Mouse (Mus musculus) stomach, embryonic 16.5 days (tissue): Measurements from ENCODE around the gene Shisa5. TPM values are rescaled to one million over a fixed set of nuclear protein-coding genes. Genes with fewer than 3 reads are reported as not detected.

Experiments
- ATAC-seq: fragments of 200-750 bp; cut with Nextera tagmentation; 2 replicates; pipeline ENCODE4 v1.8.0; 2017; ENCODE audit warnings: moderate number of reproducible peaks, moderate TSS enrichment; ENCODE audit not compliant: insufficient read depth, low FRiP score
- H3K27ac ChIP-seq: fragments of 300-500 bp; sonication (generic); 2 replicates; pipeline ENCODE4 v1.5.1; 2014; ENCODE audit warnings: low read length
- H3K27me3 ChIP-seq: fragments of 300-500 bp; sonication (generic); 2 replicates; pipeline ENCODE4 v1.6.1; 2014; ENCODE audit warnings: low read length, control low read depth, mixed read lengths; ENCODE audit not compliant: control insufficient read depth, insufficient read depth
- H3K36me3 ChIP-seq: fragments of 300-500 bp; sonication (generic); 2 replicates; pipeline ENCODE4 v1.6.1; 2014; ENCODE audit warnings: low read length; ENCODE audit not compliant: control insufficient read depth, insufficient read depth
- H3K4me1 ChIP-seq: fragments of 300-500 bp; sonication (generic); 2 replicates; pipeline ENCODE4 v1.6.1; 2014; ENCODE audit warnings: low read length, control low read depth, mixed read lengths; ENCODE audit not compliant: control insufficient read depth, insufficient read depth
- H3K4me2 ChIP-seq: fragments of 300-500 bp; sonication (generic); 2 replicates; pipeline ENCODE4 v1.6.1; 2014; ENCODE audit warnings: low read depth, low read length, mixed read lengths
- H3K4me3 ChIP-seq: fragments of 300-500 bp; sonication (generic); replicated peaks from 2 replicates; pipeline ENCODE4 v1.5.1; 2014; ENCODE audit warnings: mild to moderate bottlenecking, low read length
- H3K9ac ChIP-seq: fragments of 300-500 bp; sonication (generic); 2 replicates; pipeline ENCODE4 v1.6.1; 2014; ENCODE audit warnings: low read length
- H3K9me3 ChIP-seq: fragments of 300-500 bp; sonication (generic); replicated peaks from 2 replicates; pipeline ENCODE4 v1.6.1; 2016; ENCODE audit warnings: low read length, control low read depth; ENCODE audit not compliant: control insufficient read depth
- WGBS: fragments of 180-500 bp; shearing (Covaris S2); extraction: QIAGEN DNeasy Blood & Tissue Kit; methylation state at CpG from one replicate; pipeline ENCODE4 v1.1.7; 2014; 5-methylcytosine and 5-hydroxymethylcytosine counted together
- polyA plus RNA-seq: library from polyadenylated mRNA; unstranded; fragments of >200 nt; fragmentation: Nextera tagmentation; extraction: Ambion mirVana; gene quantifications from 2 replicates; pipeline ENCODE4 v1.2.1, GENCODE M21; 2015

Shisa5 gene
- polyA plus RNA-seq, 1 experiment from 2014 or later, result 132 TPM

- Histone ChIP-seq H3K9ac (peak overlapping the region; percentile 95; the same call in 1 of the 2 replicates), H3K4me1 (peaks cover 46% of the 10 kb centered on the region), H3K27me3 (no peaks in the 10 kb centered on the region), H3K4me3 (peak overlapping the region; percentile 77; the same call in 1 of the 2 replicates), H3K36me3 (no peaks in the 10 kb centered on the region), H3K9me3 (no peaks in the 10 kb centered on the region), H3K4me2 (peak overlapping the region; percentile 79), H3K27ac (peak overlapping the region; percentile 99; the same call in 1 of the 2 replicates)
- ATAC-seq, result no peak
- 72% methylated on average over 8 of the region's 8 CpGs for whole genome bisulfite sequencing
These were observed 60.0 kb downstream of the Shisa5 start for GRCm38 (mm10) chr9:109098366-109098765.

- H3K27ac ChIP-seq, result peak overlapping the region; percentile 99; the same call in 1 of the 2 replicates
- 0 out of 2 replicates have a peak overlapping the region, but pooled peaks have one; percentile 5 for H3K4me3 ChIP-seq
- peaks cover 42% of the 10 kb centered on the region for H3K4me1 ChIP-seq
- no peaks in the 10 kb centered on the region for H3K36me3 ChIP-seq
- WGBS, result 20% methylated on average over 5 of the region's 6 CpGs
- peak overlapping the region; percentile 79; the same call in 1 of the 2 replicates for H3K4me2 ChIP-seq
- ATAC-seq, result peak; percentile 30; the same call in 1 of the 2 replicates
- H3K9me3 ChIP-seq, result no peaks in the 10 kb centered on the region
- no peaks in the 10 kb centered on the region for H3K27me3 ChIP-seq
- H3K9ac ChIP-seq, result peak overlapping the region; percentile 40
These were observed 60.6 kb downstream of the Shisa5 start for GRCm38 (mm10) chr9:109098969-109099368.

- Histone ChIP-seq H3K9ac (0 out of 2 replicates have a peak overlapping the region, but pooled peaks have one; percentile 2), H3K27ac (no peak overlapping the region), H3K36me3 (0 out of 2 replicates have a peak, but pooled peaks cover 3% of the 10 kb centered on the region), H3K4me3 (no peak overlapping the region), H3K4me1 (peaks cover 35% of the 10 kb centered on the region), H3K27me3 (no peaks in the 10 kb centered on the region), H3K9me3 (no peaks in the 10 kb centered on the region), H3K4me2 (no peak overlapping the region)
- 83% methylated on average over 20 of the region's 20 CpGs for WGBS
- no peak for ATAC-seq
These were observed 62.1 kb downstream of the Shisa5 start for GRCm38 (mm10) chr9:109100307-109100928.

GRCm38 (mm10) chr9:109101933-109102445, 63.6 kb downstream of the Shisa5 start:
- Histone ChIP-seq H3K4me1 (peaks cover 27% of the 10 kb centered on the region), H3K36me3 (0 out of 2 replicates have a peak, but pooled peaks cover 3% of the 10 kb centered on the region)
- ATAC-seq, result no peak

GRCm38 (mm10) chr9:109102541-109102940, 64.2 kb downstream of the Shisa5 start:
- Histone ChIP-seq H3K4me3 (no peak overlapping the region), H3K27ac (no peak overlapping the region), H3K4me1 (peaks cover 22% of the 10 kb centered on the region), H3K9me3 (no peaks in the 10 kb centered on the region), H3K27me3 (no peaks in the 10 kb centered on the region), H3K36me3 (0 out of 2 replicates have a peak, but pooled peaks cover 3% of the 10 kb centered on the region), H3K4me2 (no peak overlapping the region), H3K9ac (no peak overlapping the region)
- 89% methylated on average over 3 of the region's 3 CpGs for WGBS
- ATAC-seq, result no peak

More at GRCm38 (mm10) chr9:109101933-109102445, 63.6 kb downstream of the Shisa5 start:
- Histone ChIP-seq H3K9ac (no peak overlapping the region), H3K9me3 (no peaks in the 10 kb centered on the region), H3K4me3 (no peak overlapping the region), H3K27me3 (no peaks in the 10 kb centered on the region), H3K27ac (no peak overlapping the region), H3K4me2 (no peak overlapping the region)
- WGBS, result 82% methylated on average over 5 of the region's 5 CpGs

GRCm38 (mm10) chr9:109103250-109103649, 64.9 kb downstream of the Shisa5 start:
- Histone ChIP-seq H3K9me3 (no peaks in the 10 kb centered on the region), H3K36me3 (0 out of 2 replicates have a peak, but pooled peaks cover 3% of the 10 kb centered on the region), H3K4me1 (peaks cover 15% of the 10 kb centered on the region), H3K4me3 (no peak overlapping the region), H3K4me2 (no peak overlapping the region), H3K27me3 (no peaks in the 10 kb centered on the region), H3K27ac (no peak overlapping the region), H3K9ac (no peak overlapping the region)
- whole genome bisulfite sequencing, result 65% methylated on average over 7 of the region's 7 CpGs
- no peak for ATAC-seq

- H3K36me3 ChIP-seq, result 0 out of 2 replicates have a peak, but pooled peaks cover 6% of the 10 kb centered on the region
- H3K27ac ChIP-seq, result no peak overlapping the region
These were observed 65.7 kb downstream of the Shisa5 start for GRCm38 (mm10) chr9:109104083-109104482.

GRCm38 (mm10) chr9:109105011-109105410, 66.6 kb downstream of the Shisa5 start:
- no peaks in the 10 kb centered on the region for H3K9me3 ChIP-seq
- no peak for ATAC-seq
- H3K36me3 ChIP-seq, result 0 out of 2 replicates have a peak, but pooled peaks cover 6% of the 10 kb centered on the region
- WGBS, result 73% methylated on average over 12 of the region's 12 CpGs
- no peaks in the 10 kb centered on the region for H3K27me3 ChIP-seq
- H3K9ac ChIP-seq, result no peak overlapping the region
- H3K4me2 ChIP-seq, result no peak overlapping the region
- H3K4me1 ChIP-seq, result no peaks in the 10 kb centered on the region
- no peak overlapping the region for H3K4me3 ChIP-seq
- H3K27ac ChIP-seq, result no peak overlapping the region

More at GRCm38 (mm10) chr9:109104083-109104482, 65.7 kb downstream of the Shisa5 start:
- Histone ChIP-seq H3K27me3 (no peaks in the 10 kb centered on the region), H3K4me3 (no peak overlapping the region), H3K9ac (no peak overlapping the region), H3K4me2 (no peak overlapping the region), H3K4me1 (peaks cover 6% of the 10 kb centered on the region), H3K9me3 (no peaks in the 10 kb centered on the region)
- no peak for ATAC-seq
- WGBS, result 90% methylated on average over 9 of the region's 9 CpGs

- H3K9me3 ChIP-seq, result no peaks in the 10 kb centered on the region
- WGBS, result 86% methylated on average over 12 of the region's 12 CpGs
- H3K4me3 ChIP-seq, result no peak overlapping the region
- H3K4me2 ChIP-seq, result no peak overlapping the region
- no peak for ATAC-seq
- H3K27me3 ChIP-seq, result no peaks in the 10 kb centered on the region
- H3K9ac ChIP-seq, result no peak overlapping the region
- H3K27ac ChIP-seq, result no peak overlapping the region
- 0 out of 2 replicates have a peak, but pooled peaks cover 6% of the 10 kb centered on the region for H3K36me3 ChIP-seq
- no peaks in the 10 kb centered on the region for H3K4me1 ChIP-seq
These were observed 67.3 kb downstream of the Shisa5 start for GRCm38 (mm10) chr9:109105648-109106047.
